Mouse (Mus musculus) retina, postnatal 7 days (tissue): ENCODE measurements at regions not wholly inside any gene's neighbourhood (a gene's known extent, or its start where the extent isn't known, plus 50 kb on each side); places are given as distances from the start of the nearest gene placed in this dataset.
A peak's percentile ranks its signal among the peaks of the same experiment; 100 is the strongest.
"Not testable (repeated sequence)": the region's sequence is repeated elsewhere in the genome, so short reads cannot be mapped to it uniquely, and the experiment has no call there.

Experiments used
- DNase-seq: peaks from one replicate; pipeline ENCODE4 v3.0.0-alpha.2; 2012; ENCODE audit warnings: low read depth, low spot score

DNA sequence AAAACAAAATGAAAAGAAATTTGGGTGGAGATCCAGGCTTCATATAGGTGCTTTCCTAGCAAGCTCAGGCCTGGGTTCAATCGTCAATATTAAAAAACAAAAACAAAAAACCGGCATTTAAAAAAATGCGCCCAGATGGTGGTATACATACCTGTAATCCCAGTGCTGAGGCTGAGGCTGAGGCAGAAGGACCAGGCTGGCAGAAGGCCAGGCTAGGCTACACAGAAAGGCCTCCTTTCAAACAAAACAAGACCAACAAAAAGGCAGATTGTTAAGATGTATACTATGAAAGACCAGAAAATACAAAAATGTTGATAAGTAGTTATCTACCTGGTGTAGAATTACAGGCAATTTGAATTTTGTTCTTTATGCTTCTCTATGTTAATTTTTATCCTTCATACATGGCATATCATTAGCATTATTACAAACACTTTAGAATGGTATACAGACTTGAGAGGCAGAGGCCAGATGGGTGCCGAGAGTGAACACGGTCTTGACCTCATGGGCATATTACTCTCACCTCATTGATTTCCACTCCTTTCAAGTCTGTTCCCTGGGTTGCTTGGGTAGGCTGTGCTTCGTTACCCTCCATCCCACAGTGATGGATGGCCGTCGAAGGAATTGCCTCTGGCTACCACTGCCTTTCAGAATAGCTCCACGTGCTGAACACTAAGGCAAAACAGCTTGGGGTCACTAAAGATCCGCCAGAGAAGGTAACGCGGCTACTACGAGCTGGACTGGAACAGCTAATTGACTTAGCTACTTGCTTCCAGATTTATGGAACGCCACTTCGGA lies 339.6 kb upstream of the Gm6657 start:
- no peak for DNase-seq

DNA sequence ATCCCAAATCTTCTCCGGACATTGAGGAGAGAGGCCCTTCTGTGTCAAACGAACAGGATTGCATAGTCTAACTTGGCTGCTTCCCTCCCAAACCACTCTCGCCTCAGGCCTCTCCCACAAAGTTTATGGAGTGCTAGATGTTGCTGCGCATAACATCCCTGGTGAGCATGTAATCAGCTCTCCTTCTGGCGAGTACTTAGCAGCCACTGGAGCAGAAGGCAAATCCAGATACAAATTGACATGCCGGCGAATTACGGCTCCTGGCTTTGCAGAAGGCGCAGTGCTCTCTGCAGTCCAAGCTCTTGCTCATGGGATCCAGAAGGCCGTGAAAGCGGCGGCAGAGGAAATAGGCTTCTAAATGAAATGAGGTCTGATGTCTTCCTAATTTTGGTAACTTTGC lies 338.2 kb upstream of the Gm6657 start:
- DNase-seq = peak; percentile 11

DNA sequence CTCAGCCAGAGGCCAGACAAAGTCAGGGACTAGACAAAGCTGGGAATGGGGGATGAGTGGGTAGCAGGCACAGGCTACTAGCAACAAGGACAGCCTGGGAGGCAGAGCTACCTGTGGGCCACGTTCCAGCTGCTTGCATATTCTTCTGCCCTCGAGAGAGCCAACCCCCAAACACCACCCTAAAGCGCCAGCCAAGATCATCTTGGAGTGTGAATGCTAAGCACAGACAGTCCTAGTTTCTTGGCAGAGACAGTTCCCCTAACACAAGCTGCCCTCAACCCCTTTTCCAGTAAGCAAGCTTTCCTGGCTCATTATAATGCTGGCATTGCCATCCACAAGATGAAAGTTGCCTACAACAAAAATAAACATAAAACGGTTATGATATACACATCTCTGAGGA lies 336.8 kb upstream of the Gm6657 start:
- no peak for DNase-seq

DNA sequence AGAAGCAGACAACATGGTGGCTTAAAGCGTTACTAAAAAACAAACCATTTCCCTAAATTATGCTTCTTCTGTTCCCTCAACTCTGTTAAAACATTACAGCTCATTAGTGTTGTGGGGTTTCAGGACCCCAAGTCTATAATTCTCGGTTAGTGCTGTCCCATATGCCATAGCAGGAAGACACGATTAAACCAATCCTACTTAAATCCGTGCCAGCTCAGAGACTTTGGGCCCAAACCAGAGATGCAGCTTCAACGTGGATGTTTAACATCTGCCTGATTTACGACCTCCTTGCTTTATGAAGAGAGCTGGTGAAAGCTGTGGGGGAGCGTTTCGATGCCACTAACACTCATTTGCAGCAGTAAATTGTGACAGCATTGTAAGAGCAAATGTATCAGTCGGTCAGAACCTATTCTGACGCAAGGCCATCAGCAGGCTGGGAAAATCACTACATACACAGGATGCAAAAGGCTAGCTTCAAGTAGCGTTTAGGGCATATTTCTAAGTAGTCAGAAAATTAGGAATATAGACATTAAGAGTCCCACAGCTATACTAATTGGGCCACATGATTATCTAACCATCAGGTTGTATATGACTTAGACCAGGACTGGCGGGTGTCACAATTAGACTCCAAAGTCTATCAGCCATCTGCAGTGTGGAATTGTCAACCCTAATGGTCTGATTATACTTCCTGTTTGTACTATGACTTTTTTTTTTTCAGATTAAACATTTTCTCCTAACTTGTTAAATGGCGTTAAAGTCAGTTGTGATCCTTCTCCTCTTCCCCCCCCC lies 333.1 kb upstream of the Gm6657 start:
- no peak for DNase-seq

DNA sequence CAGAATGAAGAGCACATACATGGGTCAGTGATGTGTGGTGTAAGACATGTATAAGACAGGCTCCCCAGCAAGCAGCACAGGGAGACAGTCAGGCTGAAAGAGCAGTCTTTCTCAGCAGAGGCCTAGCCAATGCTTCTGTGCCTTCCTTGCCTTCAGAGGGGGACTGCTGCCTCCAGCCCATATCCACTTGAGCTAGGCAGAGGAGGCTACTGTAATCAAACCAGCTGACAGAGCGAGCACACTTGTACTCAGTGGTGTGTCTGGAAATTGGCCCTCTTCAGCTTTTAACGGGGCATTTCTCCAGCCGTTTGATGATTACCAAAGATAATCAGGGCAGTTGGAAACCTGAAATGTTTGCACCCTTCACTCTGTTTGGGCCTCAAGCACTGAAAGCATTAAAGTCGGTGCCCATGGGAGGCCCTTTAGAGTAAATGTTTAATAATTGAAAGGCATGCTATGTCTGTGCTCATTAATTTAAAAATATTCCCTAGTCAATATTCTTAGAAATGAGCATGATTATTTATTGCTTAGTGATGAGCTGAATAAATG lies 326.0 kb upstream of the Gm6657 start:
- no peak for DNase-seq

DNA sequence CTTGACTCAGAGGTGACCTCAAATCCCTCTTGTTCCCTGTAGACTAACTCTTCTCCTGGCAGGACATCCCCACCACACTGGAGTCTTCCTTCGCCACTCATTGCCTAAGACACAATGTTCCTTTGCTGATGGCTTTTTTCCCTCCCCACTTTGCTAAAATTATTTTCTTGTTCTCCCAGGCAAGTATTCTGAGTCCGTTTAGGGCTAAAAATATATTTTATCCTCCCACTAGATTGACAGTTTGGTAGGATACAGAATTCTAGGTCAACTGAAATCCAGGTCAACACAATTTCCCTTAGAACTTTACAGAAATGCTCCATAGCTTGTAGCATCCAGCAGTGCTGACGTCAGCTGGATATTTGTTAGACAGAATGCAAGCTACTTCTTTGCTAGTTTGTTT lies 324.7 kb upstream of the Gm6657 start:
- no peak for DNase-seq

DNA sequence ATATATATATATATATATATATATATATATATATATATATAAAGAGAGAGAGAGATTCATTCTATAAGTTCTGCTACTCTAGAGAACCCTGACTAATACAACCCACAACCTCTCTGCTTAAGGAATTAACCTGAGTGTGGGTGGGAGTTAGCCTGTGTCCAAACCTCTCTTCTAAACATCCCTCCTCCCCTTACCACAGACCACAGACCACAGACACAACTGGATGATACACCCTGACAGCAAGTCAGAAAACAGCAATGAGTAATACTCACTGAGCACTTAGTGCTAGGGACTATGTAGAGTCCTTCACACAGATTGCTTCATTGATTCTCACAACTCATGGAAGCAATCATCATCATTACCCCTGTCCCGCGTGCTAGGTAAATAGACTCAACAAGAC lies 306.7 kb upstream of the Gm6657 start:
- DNase-seq = no peak

DNA sequence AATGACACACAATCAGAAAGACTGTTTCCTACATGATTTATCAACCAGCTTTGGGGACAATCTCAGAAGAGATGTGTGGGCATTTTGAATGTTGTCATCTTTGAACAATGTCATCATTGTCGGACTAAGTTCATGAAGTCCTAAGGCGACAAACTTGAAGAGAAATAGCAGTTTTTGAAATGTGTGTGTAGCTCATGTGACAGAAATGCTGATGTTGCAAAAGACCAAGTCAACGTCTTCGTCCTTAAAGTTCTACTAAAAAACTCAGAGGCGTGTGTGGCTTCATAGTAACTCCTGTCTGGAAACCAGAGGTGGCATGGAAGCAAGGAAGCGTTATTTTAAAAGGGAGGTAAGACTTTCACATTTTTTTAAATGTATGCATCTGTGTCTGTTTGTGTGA lies 302.6 kb upstream of the Gm6657 start:
- DNase-seq = no peak

DNA sequence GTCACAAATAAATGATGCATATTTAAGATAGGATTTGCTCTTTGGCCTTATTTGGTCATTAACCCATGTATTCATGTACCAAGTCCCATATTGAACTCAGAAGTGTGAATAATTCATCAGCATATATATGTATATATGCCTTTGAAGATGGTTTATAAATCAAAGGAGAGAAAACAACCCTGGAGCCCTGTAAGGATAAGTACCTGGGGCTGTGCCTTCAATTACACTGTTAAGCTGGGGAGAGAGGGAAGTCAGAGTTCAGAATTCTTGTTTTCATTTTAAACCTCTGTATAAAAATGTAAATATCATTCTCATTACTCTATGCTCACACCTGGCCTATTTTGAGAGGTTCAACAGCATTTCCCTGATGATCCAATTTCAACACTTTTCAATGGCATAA lies 299.8 kb upstream of the Gm6657 start:
- DNase-seq = no peak

DNA sequence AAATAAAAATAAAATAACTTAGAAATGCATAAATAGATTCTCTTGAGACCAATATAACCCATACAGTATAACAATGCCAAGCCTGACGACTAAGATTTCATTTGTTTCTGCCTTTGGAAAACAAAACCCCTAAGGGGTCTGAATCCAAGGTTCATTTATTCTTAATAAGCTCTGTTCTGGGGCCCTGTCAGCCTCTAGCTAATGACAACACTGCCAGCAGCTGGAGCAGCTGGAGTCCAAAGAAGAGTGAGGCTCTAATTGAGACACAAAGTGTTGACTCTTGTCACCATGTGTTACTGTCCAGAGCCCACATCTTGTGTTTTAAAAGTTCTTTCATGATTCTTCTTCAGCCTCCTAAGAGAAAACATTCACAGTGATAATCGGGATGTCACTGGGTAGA lies 298.5 kb upstream of the Gm6657 start:
- no peak for DNase-seq

DNA sequence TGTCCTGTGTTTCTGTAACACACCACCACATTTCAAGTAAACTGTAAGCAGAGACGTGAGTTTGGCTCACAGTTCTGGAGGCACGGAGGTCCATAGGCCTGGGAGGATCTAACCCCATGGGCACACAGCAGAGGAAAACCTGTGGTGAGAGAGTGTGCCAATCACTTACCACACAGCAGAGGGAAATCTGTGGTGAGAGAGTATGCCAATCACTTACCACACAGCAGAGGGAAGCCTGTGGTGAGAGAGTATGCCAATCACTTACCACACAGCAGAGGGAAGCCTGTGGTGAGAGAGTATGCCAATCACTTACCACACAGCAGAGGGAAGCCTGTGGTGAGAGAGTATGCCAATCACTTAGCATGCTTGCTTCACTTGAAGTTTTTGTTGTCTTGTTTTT lies 295.1 kb upstream of the Gm6657 start:
- not testable (repeated sequence) for DNase-seq

DNA sequence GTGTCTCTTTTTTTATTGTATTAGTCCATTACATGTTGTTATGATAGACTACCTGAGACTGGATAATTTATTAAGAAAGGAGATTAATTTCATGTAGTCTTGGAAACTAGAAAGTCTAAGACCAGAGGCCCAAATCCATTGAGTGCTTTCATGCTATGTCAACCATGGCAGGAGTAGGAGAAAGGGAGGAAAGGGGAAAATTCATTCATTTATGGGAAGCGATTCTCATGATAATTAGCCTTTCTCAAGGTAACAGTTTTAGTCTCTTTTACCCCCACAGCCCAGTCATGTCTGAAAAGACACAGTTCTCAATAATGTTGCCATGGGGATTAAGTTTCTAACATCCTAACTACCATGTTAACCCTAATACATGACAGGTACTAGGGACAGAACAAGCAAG lies 292.8 kb upstream of the Gm6657 start:
- DNase-seq = no peak

DNA sequence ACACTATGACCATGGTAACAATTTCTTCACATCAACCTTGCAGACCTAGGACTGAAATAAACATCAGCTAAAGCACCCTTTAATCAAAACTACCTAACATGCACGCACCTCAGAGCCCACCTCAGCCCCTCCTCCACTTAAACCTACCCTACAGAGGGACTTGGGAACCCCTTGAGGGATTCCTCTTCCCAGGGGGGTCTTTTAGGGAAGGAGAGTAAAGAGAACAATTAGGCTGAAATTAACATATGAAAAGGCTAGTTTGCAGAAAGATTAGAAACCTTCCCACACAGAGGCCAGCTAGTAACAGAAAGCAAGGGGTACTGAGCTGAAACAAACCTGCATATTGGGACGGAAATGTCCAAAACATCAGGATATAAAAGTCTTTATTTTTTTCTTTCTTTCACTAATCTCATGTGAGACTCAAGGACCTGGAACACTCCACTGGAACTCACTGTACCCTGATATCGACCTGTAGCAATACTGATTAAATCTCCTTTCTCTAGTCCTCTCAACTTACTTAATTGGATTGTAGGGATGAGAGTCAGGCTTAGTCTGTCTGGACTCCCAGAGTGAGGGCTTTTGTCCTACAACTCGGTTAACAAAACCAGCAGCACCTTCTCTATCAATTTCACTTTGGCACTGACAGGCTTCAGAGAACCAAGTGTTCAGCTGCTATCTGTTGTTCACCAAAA lies 281.0 kb upstream of the Gm6657 start:
- DNase-seq = no peak

DNA sequence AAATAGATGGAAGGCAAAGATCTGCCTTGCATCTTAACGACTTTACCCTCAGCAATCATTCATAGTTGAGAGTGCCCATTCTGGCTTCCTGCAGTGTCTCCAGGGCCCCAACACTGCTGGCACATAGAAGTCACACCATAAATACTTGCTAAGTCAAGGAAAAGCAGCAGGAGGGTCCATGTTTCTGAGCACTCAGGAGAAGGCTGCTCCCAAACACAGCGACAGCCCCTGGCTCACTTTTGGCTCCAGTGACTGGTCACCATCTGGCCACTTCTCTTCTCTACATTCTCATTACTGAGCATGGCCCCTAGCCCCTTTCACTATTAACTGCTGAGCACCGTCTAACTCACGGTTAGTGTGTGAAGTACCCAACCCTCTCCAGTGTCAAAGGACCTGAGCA lies 265.3 kb upstream of the Gm6657 start:
- no peak for DNase-seq

DNA sequence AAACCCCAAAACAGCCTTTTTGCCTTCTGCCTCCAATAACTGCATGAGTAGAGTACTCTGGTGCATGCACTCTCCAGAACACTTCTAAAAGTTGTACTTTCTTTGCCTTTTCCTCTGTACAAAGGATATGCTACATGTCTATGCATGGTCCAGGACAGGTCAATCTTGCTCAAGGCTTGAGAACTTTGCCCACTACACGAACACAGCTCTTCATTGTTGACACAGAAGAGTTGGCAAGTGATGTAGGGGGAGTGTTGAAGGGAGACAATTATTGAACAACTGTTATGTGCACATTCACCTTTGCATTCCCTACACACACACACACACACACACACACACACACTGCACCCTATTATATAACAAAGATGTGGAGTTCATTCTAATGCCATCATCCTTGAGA lies 264.5 kb upstream of the Gm6657 start:
- no peak for DNase-seq

DNA sequence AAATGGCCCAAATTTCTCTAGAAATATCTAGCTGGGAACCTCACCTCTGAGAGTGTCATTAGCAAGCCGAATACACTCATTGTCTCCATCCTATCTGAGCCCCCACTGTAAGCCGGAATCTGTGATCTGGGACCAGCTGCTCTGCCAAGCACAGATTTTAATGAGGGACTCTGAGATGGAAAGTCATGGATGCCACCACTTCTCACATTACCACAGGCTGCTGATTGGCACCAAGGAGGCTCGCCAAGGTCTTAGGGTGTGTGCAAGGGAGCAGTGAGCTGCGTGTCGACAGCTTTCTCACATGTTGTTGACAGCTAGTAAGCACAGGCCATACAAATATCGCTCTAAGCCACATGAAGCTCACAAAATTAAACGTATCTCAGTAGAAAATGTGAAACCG lies 250.1 kb upstream of the Gm6657 start:
- peak; percentile 9 for DNase-seq

DNA sequence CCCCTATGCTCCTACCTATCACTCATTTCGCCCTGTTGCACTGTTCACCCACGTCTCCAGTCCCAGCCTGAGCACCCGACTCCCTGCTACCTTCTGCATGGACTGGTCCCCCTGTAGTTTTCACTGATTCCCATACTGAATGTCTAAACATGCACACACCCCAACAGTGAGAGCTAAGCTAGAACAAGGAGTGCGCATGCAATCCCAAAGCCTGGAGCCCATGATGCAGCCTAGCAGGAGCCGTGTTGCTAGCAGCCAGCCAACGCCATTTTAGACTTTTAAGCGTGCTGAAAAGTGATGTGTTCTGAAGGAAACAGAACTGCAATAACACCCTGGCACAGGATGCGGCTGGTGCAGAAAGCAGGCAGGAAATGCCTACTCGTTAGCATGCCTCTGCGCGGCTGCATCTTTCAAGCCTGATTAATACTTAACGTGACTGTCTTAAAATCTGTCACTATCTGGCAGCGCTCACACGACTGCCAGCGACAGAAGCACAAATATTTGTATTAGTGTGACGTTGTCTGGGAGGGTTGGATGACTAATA lies 244.5 kb upstream of the Gm6657 start:
- peak; percentile 5 for DNase-seq

DNA sequence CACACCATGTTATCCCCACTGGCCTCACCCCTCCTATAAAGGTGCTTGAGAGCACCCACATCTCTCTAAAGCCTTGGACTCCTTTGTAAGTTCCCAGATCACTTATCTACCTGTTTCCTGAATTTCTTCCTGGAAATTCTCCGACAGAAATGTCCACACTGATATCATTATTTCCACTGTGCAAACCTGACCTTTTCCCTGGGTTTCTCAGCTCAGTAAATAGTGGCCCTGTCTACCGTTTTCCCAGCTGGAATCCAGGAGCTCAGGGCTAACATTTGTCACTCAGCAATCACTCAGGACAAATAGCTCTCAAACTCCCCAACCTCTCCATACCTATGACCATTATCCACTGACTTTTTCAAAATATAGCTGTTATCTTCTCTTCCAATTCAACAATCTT lies 241.6 kb upstream of the Gm6657 start:
- no peak for DNase-seq

DNA sequence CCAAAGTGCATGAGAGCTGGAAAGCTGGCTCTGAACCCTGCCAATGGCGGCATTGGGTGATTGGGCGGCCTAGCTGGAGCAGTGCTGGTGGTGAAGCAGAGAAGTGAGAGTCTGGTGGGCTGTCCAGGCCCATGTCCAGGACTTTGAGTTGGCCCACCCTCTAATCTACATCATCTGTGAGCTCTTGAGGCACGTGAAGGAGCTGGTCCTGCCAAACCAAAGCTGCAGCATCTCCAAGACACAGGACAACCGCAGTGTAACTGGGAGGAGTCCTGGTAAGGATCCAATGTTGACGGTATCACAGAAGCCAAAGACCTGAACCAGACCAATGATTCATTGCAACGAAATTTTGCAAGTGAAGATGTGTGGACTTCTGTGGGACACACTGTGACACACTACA lies 231.4 kb upstream of the Gm6657 start:
- no peak for DNase-seq

DNA sequence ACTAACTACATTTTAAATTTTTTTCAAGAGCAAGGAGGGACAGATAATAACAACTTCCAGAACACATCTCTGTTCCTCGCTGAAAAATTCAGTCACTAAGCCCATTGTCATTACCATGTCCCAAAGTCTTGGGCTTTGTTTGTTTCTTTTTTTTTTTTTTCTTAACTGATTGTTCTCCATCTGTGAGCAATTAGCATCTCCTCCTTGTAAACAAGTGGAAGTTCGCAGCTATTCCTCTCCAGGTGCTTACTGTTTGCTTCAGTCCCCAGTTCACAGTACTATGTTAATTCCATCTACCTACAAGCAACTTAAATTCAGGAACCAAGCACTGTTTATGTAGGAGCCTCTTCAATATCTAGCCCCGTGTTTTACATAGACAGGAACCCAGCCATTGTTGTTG lies 225.5 kb upstream of the Gm6657 start:
- DNase-seq = no peak

DNA sequence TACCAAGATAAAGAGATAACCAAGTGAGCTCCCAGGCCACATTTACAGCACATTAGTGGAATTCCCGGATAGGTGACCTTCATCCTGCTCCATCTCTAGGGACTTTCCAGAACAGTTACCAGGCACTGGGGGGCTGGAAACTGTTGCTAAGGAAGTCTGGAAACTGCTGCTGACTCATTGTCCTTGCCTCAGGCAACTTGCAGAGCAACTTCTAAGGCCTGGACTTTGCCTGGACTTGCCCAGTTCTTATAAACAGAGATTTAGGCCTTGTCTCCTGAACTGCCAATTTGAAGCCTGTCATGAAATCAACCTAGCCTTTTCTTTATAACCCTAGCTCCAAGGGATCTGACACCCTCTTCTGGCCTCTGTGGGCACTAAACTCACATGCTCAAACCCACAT lies 224.0 kb upstream of the Gm6657 start:
- no peak for DNase-seq

DNA sequence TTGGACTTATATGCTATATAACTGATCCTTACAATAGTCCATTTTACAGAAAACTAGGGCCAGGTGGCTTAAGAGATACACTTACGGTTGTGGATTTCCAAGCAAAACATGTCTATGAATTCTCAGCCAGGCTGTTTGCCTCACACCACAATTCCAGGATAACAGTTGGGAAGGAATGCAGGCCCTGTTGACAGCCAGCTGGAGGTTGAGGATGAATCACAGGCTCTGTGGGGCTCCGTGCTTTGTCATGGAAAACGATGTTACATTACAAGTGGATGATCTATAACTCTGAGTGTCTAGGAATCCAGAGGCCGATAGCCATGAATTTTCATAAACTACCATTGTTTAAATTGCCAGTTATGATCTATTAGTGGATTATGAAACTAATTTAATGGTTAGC lies 221.9 kb upstream of the Gm6657 start:
- DNase-seq = no peak
